Mouse (Mus musculus) E14TG2a.4 (cell line): Measurements from ENCODE around the gene Cd4.

Source experiments
- CTCF ChIP-seq: conservative IDR thresholded peaks from 2 replicates; pipeline ENCODE4 v1.5.1; 2014; ENCODE audit warnings: low read length
- NANOG ChIP-seq: IDR thresholded peaks from 2 replicates; pipeline ENCODE4 v1.6.1; 2014; ENCODE audit warnings: borderline replicate concordance, low read length, mixed read lengths

DNA sequence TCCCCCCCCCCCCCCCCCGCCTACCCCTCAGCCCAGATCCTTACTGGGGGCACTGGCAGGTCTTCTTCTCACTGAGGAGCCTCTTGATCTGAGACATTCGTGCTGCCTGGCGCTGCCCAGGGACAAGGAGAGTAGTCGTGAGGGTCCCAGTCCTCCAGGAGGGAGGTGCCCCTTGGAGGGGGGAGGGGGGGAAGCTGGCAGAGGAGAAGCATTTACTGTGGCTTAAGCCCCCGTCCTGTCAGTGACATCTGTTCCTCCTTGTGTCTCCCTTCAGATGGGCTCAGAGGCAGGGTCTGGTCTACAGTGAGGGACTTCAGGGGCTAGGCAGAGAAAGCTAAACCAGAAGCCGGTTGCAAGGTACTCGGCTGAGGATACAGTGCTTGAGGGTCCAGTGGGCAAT, 21.5 kb downstream of the Cd4 start:
- TF ChIP-seq NANOG (no peak), CTCF (no peak)
